Mouse (Mus musculus) bone marrow macrophage, adult 2 months (primary cell): ENCODE results near the gene Map3k13.

Experiments
- CTCF ChIP-seq: IDR thresholded peaks from 2 replicates; pipeline ENCODE4 v1.5.1; 2012; ENCODE audit warnings: low read depth, mild to moderate bottlenecking, low read length, moderate library complexity
- POLR2A ChIP-seq: IDR thresholded peaks from 2 replicates; pipeline ENCODE4 v1.6.1; 2012; ENCODE audit warnings: mild to moderate bottlenecking, low read depth, low read length, borderline replicate concordance

GRCm38 (mm10) chr16:21913347-21913746, 119.2 kb downstream of the Map3k13 start:
- no peak for TF ChIP-seq CTCF
- TF ChIP-seq POLR2A = no peak
